Comparison of ENCODE assay signal across 8 mouse cellular contexts in genomic region chrX:137038000-137038483, GRCm38 (mm10). TPM values are rescaled to one million over a fixed set of nuclear protein-coding genes. Genes with fewer than 3 reads are reported as not detected.
A peak's percentile ranks its signal among the peaks of the same experiment; 100 is the strongest.
DNase-seq lines count a peak whose midpoint lies in the region; ATAC-seq and TF ChIP-seq lines count a peak whose summit lies in the region.

TSS of gene Slc25a53 (minus strand) at chrX:137038302.

- no peaks in the 10 kb centered on the region for H3K36me3 ChIP-seq in C2C12 (ENCODE audit: control insufficient read depth, insufficient read depth)
- no peaks in the 10 kb centered on the region for H3K36me3 ChIP-seq in heart, embryonic 10.5 days
- no peaks in the 10 kb centered on the region for H3K36me3 ChIP-seq in kidney, embryonic 14.5 days (ENCODE audit: control insufficient read depth, insufficient read depth, low read length)
- no peaks in the 10 kb centered on the region for H3K36me3 ChIP-seq in limb, embryonic 15.5 days
- no peaks in the 10 kb centered on the region for H3K36me3 ChIP-seq in midbrain, postnatal 0 days (ENCODE audit: insufficient read depth, low read length)

- H3K9ac ChIP-seq in kidney, embryonic 14.5 days (ENCODE audit: low read depth, low read length) = peak within 1 kb of the TSS; percentile 63
- peak within 1 kb of the TSS; percentile 48; the same call in 1 of the 2 replicates for H3K9ac ChIP-seq in limb, embryonic 15.5 days
- peak within 1 kb of the TSS; percentile 73 for H3K9ac ChIP-seq in midbrain, postnatal 0 days (replicated peaks; ENCODE audit: low read length, poor library complexity, severe bottlenecking)

- no peak for TF ChIP-seq POLR2A in embryonic fibroblast, embryonic 13.5 days (IDR thresholded peaks at IDR 0.05; ENCODE audit: low read depth, low read length)

- H3ac ChIP-seq in C2C12 (ENCODE audit: control insufficient read depth, insufficient read length, low read depth) = peak within 1 kb of the TSS; percentile 91

- H3K79me3 ChIP-seq in C2C12 (ENCODE audit: low read depth) = peaks cover 11% of the 10 kb centered on the region

- peaks cover 18% of the 10 kb centered on the region for H3K79me2 ChIP-seq in C2C12 (ENCODE audit: control insufficient read depth, insufficient read depth)

- 24% methylated on average over 30 of the region's 31 CpGs for WGBS in heart, embryonic 10.5 days
- 33% methylated on average over 31 of the region's 31 CpGs for WGBS in kidney, embryonic 14.5 days
- 19% methylated on average over 31 of the region's 31 CpGs for WGBS in limb, embryonic 15.5 days
- 21% methylated on average over 31 of the region's 31 CpGs for WGBS in midbrain, postnatal 0 days

- H3K4me2 ChIP-seq in kidney, embryonic 14.5 days (replicated peaks; ENCODE audit: low read depth, low read length) = peak within 1 kb of the TSS; percentile 47
- H3K4me2 ChIP-seq in limb, embryonic 15.5 days = peak within 1 kb of the TSS; percentile 49
- H3K4me2 ChIP-seq in midbrain, postnatal 0 days (ENCODE audit: low read depth, low read length, poor library complexity, severe bottlenecking) = peak within 1 kb of the TSS; percentile 58

- peak; percentile 92 for DNase-seq in brain, adult 2 months (ENCODE audit: low read depth, low spot score)
- DNase-seq in heart, embryonic 10.5 days (ENCODE audit: low spot score) = peak; percentile 91
- peak; percentile 86 for DNase-seq in midbrain, postnatal 0 days (ENCODE audit: low spot score)
- DNase-seq in spleen, postnatal 10 days (ENCODE audit: low spot score in 2 of 2) = peak; percentile 63 to 85

- no peak for TF ChIP-seq CTCF in C2C12 (IDR thresholded peaks at IDR 0.05; ENCODE audit: control insufficient read depth, insufficient read depth, insufficient read length)
- no peak for TF ChIP-seq CTCF in embryonic fibroblast, embryonic 13.5 days (IDR thresholded peaks at IDR 0.05; ENCODE audit: borderline replicate concordance, insufficient read depth, low read length)
- no peak for TF ChIP-seq CTCF in midbrain, postnatal 0 days (IDR thresholded peaks at IDR 0.05)

- ATAC-seq in kidney, embryonic 14.5 days (ENCODE audit: low FRiP score, low TSS enrichment) = peak; percentile 98
- ATAC-seq in limb, embryonic 15.5 days (ENCODE audit: insufficient number of reproducible peaks, low FRiP score, low TSS enrichment, low read depth) = peak; percentile 86
- peak; percentile 95 for ATAC-seq in midbrain, postnatal 0 days (ENCODE audit: low FRiP score)

- no peaks in the 10 kb centered on the region for H3K27me3 ChIP-seq in C2C12 (ENCODE audit: control insufficient read depth, insufficient read depth, insufficient read length)
- no peaks in the 10 kb centered on the region for H3K27me3 ChIP-seq in heart, embryonic 10.5 days (ENCODE audit: insufficient read depth, poor library complexity, severe bottlenecking)
- no peaks in the 10 kb centered on the region for H3K27me3 ChIP-seq in kidney, embryonic 14.5 days (ENCODE audit: control insufficient read depth, insufficient read depth, low read length)
- no peaks in the 10 kb centered on the region for H3K27me3 ChIP-seq in limb, embryonic 15.5 days
- no peaks in the 10 kb centered on the region for H3K27me3 ChIP-seq in midbrain, postnatal 0 days (ENCODE audit: insufficient read depth, low read length)

- no peaks in the 10 kb centered on the region for H3K4me1 ChIP-seq in embryonic fibroblast, embryonic 13.5 days (ENCODE audit: control insufficient read depth, insufficient read depth, low read length)
- H3K4me1 ChIP-seq in heart, embryonic 10.5 days = no peaks in the 10 kb centered on the region
- H3K4me1 ChIP-seq in kidney, embryonic 14.5 days (ENCODE audit: control insufficient read depth, insufficient read depth, low read length) = no peaks in the 10 kb centered on the region
- no peaks in the 10 kb centered on the region; the same call in 1 of the 2 replicates for H3K4me1 ChIP-seq in limb, embryonic 15.5 days
- no peaks in the 10 kb centered on the region for H3K4me1 ChIP-seq in midbrain, postnatal 0 days (ENCODE audit: insufficient read depth, low read length)

- H3K27ac ChIP-seq in embryonic fibroblast, embryonic 13.5 days (ENCODE audit: insufficient read depth, low read length) = peak within 1 kb of the TSS; percentile 93
- H3K27ac ChIP-seq in heart, embryonic 10.5 days = peak within 1 kb of the TSS; percentile 94
- H3K27ac ChIP-seq in kidney, embryonic 14.5 days (ENCODE audit: low read depth, low read length) = peak within 1 kb of the TSS; percentile 82
- H3K27ac ChIP-seq in limb, embryonic 15.5 days = peak within 1 kb of the TSS; percentile 89
- H3K27ac ChIP-seq in midbrain, postnatal 0 days (ENCODE audit: low read depth, low read length) = peak within 1 kb of the TSS; percentile 93

- H3K9me3 ChIP-seq in heart, embryonic 10.5 days = no peaks in the 10 kb centered on the region
- no peaks in the 10 kb centered on the region for H3K9me3 ChIP-seq in kidney, embryonic 14.5 days (ENCODE audit: control insufficient read depth, low read length)
- H3K9me3 ChIP-seq in limb, embryonic 15.5 days = no peaks in the 10 kb centered on the region
- no peaks in the 10 kb centered on the region for H3K9me3 ChIP-seq in midbrain, postnatal 0 days (ENCODE audit: low read length)

- H3K4me3 ChIP-seq in C2C12 (ENCODE audit: insufficient read depth, poor library complexity, severe bottlenecking) = peak within 1 kb of the TSS; percentile 44
- H3K4me3 ChIP-seq in embryonic fibroblast, embryonic 13.5 days (ENCODE audit: insufficient read depth, low read length) = peak within 1 kb of the TSS; percentile 96
- peak within 1 kb of the TSS; percentile 65 for H3K4me3 ChIP-seq in heart, embryonic 10.5 days
- H3K4me3 ChIP-seq in kidney, embryonic 14.5 days (ENCODE audit: low read length) = peak within 1 kb of the TSS; percentile 49
- peak within 1 kb of the TSS; percentile 52 for H3K4me3 ChIP-seq in limb, embryonic 15.5 days
- peak within 1 kb of the TSS; percentile 45 for H3K4me3 ChIP-seq in midbrain, postnatal 0 days (ENCODE audit: low read depth, low read length)

TF ChIP-seq in C2C12, 6 proteins besides CTCF, POLR2A, EP300 and RAD21:
- TF ChIP-seq USF1 (IDR thresholded peaks at IDR 0.05; ENCODE audit: low read depth) (no peak), MAX (IDR thresholded peaks at IDR 0.05) (peak; percentile 7)

RNA-seq across cellular contexts. Expression of gene Slc25a53, which starts in this region (rescaled TPM):
- 1.6 TPM for polyA plus RNA-seq in C2C12 (2012; fragmentation: generic; extraction: Trizol)
- polyA plus RNA-seq in embryonic fibroblast, embryonic 13.5 days (2011; ENCODE audit: insufficient read length, low read depth, missing spikeins) = 6.7 and 8.0 TPM in 2 replicates
- 6.1 and 6.3 TPM in 2 replicates for polyA plus RNA-seq in heart, embryonic 10.5 days (2016; fragmentation: Nextera tagmentation; extraction: Ambion mirVana)
- polyA plus RNA-seq in kidney, embryonic 14.5 days (2014; fragmentation: Nextera tagmentation; extraction: Ambion mirVana) = 10.7 and 14.0 TPM in 2 replicates
- 9.8 and 11.2 TPM in 2 replicates for polyA plus RNA-seq in limb, embryonic 15.5 days (2015; fragmentation: Nextera tagmentation; extraction: Ambion mirVana)
- total RNA-seq in midbrain, postnatal 0 days (2014; rRNA removed) = 17.6 and 20.6 TPM in 2 replicates
- 11.1 and 12.6 TPM in 2 replicates for polyA plus RNA-seq in midbrain, postnatal 0 days (2015; fragmentation: Nextera tagmentation; extraction: Ambion mirVana)

Comparison
In these comparisons a context has a peak if more than half of its experiments do, and no peak if none do; other contexts are left out.
1. Peak in every context shown above with its lines: DNase-seq, ATAC-seq, H3K4me3 ChIP-seq and H3K27ac ChIP-seq.
2. H3K4me3 ChIP-seq: peak in every context shown above with its lines; median percentile 96 in embryonic fibroblast, embryonic 13.5 days; 65 in heart, embryonic 10.5 days; 52 in limb, embryonic 15.5 days; 49 in kidney, embryonic 14.5 days; 45 in midbrain, postnatal 0 days; 44 in C2C12.